Mouse (Mus musculus) thymus, postnatal 10 days (tissue): ENCODE measurements around the gene Theg.

Experiments
- DNase-seq, 2 experiments: peaks; one replicate each; pipeline ENCODE4 v3.0.0; 2021; ENCODE audit warnings: low spot score in 2 of 2

Theg gene

GRCm38 (mm10) chr10:79536461-79537080 lies 50.6 kb downstream of the Theg start:
- no peak for DNase-seq

- DNase-seq, result no peak
Observed at GRCm38 (mm10) chr10:79535431-79535830, 51.7 kb downstream of the Theg start.

GRCm38 (mm10) chr10:79534426-79534825 lies 52.7 kb downstream of the Theg start:
- no peak for DNase-seq

DNA sequence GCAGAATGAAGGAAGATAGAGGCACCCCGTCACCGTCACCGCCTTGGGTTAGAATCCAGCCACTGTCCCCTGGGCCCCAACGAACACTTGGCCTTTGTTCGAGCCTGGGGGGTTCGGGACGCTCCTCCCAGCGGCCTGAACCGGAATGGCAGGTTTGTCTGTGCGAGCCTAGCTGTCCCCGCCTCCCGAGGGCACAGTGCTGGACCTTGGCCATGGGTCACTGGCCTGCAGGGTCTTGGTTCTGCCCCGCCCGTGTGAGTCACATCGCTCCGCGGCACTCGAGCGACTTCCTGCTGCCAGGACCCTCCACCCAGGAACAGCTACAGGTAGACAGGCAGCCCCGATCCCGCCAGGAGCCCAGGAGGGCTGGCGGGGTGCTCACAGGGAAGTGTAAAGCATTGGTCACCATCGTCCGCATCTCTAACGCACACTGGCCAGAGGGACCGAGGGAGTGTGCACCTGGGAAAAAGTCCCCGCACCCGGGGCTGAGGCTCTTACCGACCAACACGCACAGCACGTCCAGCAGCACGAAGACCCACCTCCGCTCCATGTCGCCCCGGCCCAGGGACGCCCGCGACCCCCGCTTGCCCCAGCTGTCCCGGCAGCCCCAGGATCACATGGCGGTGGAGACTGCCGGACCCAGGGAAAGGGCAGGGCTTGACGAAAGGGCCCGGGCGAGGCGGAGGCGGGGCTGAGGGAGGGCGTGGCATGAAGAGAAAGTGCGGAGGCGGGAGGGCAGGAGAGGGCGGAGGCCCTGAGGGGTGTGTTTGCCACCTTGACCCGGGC lies 53.8 kb downstream of the Theg start, which contains the start of gene Plpp2:
Gene Plpp2, minus strand, starts transcription at position 671 of the 786 bp plus-strand sequence.
- DNase-seq, result peak in 1 of 2 experiments; percentile 34

DNA sequence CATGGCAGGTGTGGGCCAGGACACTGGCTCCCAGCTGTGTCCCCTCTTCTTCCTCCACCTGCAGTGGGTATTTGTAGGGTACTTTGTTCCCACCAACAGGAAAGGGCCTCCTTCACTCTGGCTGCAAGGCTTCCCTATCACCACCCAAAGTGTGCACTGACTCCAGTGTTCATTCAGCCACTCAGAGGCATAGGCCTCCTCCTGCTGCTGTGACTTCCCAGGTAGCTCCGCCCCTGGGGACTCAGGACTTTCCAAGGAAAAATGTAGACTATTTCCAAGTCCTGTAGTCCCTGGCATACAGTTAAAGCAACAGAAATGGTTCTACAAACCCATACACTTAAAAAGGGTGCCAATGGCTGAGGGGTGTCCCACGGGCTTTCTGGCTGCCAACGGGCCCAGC lies 54.5 kb downstream of the Theg start:
- no peak for DNase-seq

- no peak for DNase-seq
Observed at GRCm38 (mm10) chr10:79531593-79531992, 55.5 kb downstream of the Theg start.

- DNase-seq, result no peak
Observed at GRCm38 (mm10) chr10:79530721-79531120, 56.4 kb downstream of the Theg start.

- DNase-seq, result no peak
Observed at GRCm38 (mm10) chr10:79530241-79530640, 56.9 kb downstream of the Theg start.

DNA sequence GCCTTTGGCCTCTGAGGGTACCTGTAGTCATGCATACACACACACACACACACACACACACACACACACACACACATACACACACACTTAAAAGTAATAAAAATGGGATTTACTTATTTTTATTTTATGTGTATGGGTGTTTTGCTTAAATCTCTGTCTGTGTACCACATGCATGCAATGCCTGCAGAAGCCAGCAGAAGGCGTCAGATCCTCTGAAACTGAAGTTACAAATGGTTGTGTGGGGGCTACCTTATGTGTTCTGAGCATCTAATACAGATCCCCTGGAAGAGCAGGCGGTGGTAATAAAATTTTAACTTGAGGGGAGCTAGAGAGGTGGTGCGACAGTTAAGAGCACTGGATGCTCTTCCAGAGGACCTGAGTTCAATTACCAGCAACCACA lies 59.0 kb downstream of the Theg start:
- no peak for DNase-seq

- DNase-seq, result no peak
Observed at GRCm38 (mm10) chr10:79527453-79527845, 59.7 kb downstream of the Theg start.

DNA sequence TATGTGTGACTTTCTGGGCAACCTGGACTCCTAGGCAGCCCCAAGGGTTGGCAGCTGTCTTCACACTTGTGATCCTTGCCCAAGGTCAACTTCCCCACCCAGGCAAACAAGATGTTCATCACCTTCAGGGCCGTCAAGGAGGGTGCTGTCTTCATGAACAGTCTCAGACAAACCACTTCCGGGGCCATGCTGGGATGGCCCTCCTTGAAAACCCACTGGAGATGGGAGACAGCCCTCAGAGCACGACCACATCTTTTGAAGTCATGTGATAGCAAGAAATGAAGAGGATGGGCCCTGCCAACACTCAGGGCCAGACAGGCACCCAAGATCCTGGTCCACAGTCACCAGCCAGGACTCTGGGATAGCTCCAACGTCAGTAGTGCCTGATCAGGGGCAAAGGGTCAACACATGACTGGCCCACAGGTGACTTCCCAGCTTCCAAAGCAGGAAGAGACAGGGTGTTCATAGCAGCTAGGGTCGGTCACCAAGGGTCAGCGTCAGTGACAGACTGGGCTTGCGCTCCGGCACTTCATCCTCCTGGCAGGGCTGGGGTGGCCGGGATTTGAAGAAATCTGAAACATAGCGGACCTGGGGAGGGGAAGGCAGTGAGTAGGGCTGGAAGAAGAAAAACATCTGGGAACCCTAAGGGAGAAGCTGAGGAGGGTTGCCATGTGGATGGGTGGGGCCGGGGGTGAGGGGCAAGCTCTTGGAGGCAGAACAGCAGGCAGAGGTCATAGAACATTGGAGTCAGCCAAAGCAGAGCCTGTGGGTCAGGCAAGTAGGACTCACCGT lies 60.3 kb downstream of the Theg start:
- no peak for DNase-seq
